Mouse (Mus musculus): Measurements from ENCODE around the gene Retreg3.
"Not testable (repeated sequence)": the region's sequence is repeated elsewhere in the genome, so short reads cannot be mapped to it uniquely, and the experiment has no call there.

Retreg3 gene

DNA sequence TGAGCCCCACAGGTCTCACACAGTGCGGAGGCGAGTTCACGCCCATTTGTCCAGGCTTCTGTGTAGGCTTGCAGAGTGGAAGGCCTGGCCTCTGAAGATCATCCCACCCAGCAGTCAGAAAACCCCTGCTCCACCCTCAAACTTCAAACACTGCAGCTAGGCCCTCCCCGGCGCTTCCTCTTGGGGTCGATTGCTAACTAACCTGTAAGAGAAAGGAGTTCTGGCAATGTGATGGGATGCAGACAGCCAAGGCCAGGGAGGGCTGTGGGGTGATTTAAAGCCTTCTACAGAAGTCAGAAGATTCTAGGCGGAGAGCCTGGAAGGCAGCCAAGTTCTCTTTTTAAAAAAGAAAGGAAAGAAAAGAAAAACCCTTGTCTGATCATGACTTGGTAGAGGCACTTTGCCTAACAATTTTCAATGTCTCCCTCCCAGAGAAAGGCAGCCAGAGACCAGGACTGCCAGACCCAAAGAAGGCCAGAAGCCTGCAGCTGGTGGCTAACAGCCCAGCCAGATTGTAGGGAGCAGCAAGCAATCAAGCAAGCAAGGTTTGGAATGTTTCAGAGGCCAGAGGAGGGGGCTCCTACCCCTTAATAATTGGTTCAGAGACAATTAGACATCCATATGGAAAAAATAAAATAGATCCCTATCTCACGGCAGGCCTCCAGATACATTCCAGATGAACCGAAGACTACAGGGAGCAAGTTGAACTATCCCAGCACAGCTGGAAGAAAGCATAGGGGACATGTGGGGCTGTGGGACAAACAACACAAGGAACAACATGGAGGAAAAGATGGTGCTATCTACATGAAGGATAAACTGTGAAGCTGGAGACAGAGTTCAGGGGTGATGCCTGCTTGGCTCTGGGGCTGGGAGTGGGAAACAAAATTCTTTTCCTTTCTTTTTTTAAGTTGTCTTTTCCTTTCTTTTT is 29.7 kb upstream of the Retreg3 start:
- DNase-seq (ENCODE audit: extremely low spot score, low spot score), result no peak

DNA sequence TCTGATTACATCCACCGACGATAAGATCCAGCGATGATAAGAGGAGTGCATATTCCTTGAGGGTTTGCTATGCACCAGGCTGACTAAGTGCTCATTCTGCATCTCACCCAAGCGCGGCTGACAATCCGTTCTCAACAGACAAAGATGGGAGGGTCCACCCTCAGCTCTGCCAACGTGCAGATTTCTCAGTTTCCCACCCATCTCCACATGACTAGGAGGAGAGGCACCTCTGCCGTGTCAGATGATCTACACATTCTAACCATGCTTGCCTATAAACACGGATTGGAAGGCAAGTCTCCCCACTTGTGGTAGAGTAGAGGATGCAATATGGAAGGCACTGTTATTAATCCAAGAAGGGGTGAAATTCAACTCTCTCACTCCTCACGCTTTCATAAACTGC is 29.1 kb upstream of the Retreg3 start:
- DNase-seq (ENCODE audit: extremely low spot score, low spot score), result no peak

DNA sequence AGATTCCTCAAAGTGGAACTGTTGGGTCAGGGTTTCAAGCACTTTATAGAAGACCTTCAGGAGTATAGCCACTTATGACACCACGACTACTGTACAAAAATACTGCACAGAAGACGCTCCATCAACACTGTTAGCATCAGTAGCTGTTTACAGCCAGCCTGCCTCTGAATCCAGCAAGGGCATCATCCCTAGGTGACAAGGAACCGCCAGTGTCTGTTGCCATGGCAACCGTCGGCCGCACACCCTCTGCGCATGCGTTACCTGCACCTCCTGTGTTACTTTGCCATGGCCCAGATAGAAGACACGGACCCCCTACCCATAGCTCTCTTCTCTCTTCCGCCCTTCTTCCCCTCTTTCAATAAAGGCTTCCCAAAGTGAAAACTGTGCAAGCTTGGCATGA is 26.7 kb upstream of the Retreg3 start:
- no peak for DNase-seq (ENCODE audit: extremely low spot score, low spot score)

DNA sequence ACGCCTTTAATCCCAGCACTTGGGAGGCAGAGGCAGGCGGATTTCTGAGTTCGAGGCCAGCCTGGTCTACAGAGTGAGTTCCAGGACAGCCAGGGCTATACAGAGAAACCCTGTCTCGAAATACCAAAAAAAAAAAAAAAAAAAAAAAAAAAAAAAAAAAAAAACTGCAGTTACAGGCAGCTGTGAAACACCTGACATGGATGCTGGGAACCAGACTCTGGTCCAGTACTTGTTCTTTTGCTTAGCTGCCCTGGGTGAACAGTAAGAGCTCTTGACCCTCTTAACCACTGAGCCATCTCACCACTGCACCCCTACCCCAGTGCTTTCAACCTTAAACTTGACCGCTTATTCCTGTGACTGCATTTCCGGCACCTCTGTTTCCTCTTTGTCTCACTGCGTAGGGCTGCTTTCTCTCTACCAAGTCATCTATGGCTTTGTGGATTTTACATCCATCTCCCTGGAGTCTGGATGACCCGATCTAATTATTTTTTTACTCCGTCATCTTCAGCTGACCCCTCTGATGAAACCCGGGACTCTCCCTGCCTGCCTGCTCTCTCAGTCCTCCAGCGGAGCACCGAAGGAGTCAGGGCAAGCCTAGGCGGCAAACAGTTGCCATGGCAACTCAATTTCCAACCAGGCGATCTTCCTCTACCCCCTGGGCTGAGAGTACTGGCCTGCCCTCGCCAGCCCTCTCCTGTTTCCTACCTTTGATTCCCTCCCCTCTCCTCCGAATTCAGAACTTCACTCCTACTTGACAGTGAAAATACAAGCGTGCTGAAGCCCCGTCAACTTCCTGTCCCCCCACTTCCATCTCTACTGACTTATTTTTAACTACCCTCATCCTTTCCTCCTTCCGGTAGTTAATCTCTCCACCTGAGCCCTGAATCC is 23.9 kb upstream of the Retreg3 start:
- DNase-seq (ENCODE audit: extremely low spot score, low spot score), result peak; percentile 64

DNA sequence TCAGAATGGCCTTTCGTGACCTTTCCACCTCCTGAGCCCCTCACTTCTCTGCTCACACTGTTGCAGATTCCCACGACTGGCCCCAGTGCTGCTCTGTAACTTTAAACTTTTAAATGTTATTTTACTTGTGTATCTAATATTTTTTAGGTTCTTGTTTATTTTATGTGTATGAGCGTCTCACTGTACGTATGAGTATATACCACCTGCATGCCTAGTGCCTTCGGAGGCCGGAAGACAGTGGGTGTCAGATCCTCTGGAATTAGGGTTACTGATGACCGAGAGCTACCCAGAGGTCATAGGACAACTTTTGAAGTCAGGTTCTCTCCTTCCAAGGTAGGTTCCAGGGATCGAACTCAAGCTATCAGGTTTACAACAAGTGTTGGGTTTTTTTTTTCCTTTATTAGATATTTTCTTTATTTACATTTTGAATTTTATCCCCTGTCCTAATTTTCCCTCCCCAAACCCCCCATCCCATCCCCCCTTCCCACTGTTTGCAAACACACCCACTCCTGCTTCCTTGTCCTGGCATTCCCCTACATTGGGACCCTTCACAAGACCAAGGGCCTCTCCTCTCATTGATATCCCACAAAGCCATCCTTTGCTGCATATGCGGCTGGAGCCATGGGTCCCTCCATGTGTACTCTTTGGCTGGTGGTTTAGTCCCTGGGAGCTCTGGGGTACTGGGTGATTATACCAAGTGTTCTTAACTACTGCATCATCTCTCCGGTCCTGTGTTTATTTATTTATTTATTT is 22.7 kb upstream of the Retreg3 start:
- DNase-seq (ENCODE audit: extremely low spot score, low spot score), result no peak

DNA sequence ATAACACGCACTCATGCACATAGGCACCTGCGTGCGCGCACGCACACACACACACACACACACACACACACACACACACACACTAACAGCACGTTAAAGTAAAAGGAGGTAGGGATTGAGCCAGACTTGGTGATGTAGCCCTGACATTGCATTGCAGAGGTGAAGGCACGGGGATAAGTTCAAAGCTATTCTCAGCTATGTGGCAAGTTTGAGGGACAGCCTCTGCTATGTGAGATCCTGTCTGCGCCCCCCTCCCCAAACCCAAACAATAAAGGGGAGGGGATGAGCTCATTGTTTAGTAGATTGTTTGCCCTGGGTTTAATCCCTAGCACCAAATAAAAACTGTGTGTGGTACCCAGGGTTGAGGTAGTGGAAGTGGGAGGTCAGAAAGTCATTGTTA is 21.4 kb upstream of the Retreg3 start:
- no peak for DNase-seq (ENCODE audit: extremely low spot score, low spot score)

DNA sequence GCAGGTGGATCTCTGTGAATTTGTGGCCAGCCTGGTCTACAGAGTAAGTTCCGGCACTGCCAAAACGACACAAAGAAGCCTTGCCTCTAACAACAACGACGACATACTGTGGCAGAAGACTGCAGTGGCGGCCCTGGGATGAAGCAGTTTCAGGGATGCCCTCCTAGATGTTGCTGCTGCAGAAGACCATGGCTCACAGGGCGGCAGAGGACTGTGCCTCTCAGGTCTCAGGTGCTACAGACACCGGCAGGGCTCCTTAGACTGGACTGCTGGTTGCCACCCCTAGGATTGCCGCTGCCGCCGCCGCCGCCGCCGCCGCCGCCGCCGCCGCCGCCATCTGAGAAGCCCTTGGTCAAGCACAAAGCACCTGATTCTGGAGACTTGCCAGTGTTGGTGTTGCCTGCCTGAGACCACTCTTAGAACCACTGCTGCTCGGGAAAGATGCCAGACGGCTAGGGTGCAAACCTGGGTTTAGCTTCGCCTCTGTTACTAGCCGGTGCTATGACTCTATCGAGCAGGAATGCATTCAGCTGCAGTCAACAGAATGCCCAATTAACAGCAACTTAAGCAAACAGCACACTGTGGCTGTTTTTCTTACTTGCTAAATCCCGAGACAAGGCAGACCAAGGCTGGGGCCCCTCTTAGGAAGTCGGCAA is 20.6 kb upstream of the Retreg3 start:
- no peak for DNase-seq (ENCODE audit: extremely low spot score, low spot score)

DNA sequence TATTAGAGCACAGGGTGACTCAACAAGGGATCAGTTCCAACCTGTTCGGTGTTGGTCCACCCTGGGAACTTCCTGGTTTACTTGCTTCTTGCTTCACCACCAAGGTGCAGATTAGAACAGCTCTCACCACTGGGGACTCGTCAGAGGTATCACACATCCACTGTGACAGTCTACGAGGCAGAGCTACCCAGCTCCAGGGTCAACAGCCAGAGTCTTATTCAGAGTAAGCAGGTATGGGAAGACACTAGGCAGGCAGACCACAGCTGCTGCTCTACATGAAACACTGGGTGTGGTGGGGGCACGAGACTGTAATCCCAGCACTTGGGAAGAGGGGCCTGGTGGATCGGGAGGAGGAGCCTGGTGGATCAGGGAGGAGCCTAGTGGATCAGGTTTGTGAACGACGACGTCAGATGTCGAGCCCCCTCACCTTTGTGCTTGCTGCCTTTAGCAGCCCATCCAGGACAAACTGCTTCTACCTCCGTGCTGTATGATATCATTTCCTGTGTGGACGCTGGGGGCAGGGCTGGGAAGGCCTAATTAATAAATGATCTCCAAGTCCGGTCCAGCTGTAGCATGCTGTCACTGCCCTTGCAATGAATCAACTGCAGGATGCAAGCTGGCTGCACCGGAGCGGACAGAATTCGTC is 19.0 kb upstream of the Retreg3 start:
- DNase-seq (ENCODE audit: extremely low spot score, low spot score), result peak; percentile 61

DNA sequence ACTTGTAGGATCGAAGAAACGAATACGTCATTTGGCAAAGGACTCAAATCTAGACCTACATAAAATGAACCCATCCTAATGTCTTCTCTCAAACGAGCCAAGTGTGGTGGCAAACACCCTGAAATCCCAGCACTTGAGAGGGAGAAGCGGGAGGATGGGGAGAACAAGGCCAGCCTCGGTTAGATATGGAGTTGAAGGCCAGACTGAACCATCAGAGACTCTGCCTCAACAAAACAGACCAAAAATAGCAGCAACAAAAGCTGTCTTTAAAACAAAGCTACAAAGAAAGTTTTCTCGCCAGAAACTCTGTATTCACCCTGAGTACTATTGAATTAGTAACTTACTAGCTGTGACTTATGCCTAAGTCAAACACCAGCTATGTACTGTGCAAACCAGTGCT is 17.3 kb upstream of the Retreg3 start:
- DNase-seq (ENCODE audit: extremely low spot score, low spot score), result no peak

DNA sequence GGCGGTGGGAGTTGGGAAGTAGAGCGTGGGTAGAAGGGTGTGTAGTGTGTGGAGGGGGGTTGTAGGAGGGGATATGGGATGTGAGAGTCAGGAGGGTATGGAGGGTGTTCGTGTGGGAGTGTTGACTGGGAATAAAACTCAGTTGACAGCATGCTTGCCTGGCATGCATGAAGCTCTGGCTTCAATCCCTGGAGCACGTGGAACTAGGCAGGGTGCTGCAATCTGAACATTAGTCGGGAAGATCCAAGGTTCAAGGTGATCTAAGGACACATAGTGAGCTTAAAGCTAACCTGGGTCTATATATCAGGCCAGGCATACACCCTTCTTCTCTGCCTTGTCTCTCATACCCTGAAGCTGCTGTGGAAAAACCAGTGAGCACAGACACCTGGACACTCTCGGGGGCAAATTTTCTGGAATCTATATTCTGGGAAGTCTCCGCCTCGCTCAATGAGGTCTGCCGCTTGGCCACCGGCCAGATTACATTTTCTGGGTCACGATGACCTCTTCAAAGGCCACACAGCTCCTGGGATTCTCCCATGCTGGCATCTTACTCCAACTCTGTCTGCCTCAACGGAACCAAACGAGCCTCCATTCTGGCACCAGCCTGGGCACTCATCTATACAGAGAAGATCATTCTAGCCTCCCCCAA is 14.6 kb upstream of the Retreg3 start:
- DNase-seq (ENCODE audit: extremely low spot score, low spot score), result no peak

DNA sequence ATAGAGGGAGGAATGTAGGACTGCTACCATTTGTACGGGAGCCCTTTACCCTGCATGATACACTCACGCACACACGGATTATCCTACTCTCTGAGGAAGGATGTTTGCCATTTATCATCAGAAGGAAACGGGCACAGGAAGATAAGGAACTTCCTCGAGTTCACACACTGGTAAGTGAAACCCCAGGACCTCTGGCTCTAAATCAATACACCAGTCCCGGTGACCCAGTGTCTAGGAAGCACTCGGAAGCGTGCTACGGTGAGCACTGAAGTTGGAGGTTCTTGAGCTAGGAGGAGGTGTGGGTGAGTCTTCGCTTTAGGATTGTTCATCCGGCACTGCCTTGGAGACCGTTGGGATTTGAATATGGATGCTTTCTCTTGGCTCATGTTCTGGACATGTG is 13.3 kb upstream of the Retreg3 start:
- DNase-seq (ENCODE audit: extremely low spot score, low spot score), result no peak

DNA sequence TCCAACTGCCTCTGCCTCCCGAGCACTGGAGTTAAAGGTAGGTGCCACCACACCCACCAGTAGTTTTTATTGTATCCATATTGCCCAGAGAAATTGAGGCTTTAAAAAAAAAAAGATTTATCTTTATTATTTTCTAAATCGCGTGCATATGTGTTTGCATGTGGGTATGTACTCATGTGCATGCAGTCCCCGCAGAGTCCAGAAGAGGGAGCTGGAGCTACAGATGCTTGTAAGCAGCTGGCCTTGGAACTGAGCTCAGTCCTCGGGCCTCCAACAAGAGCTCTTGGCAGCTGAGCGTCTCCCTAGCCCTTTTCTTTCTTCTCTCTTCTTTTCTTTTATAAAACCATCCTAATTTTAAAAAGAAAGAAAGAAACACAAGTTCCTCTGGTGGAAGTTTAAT is 12.0 kb upstream of the Retreg3 start:
- no peak for DNase-seq (ENCODE audit: extremely low spot score, low spot score)

DNA sequence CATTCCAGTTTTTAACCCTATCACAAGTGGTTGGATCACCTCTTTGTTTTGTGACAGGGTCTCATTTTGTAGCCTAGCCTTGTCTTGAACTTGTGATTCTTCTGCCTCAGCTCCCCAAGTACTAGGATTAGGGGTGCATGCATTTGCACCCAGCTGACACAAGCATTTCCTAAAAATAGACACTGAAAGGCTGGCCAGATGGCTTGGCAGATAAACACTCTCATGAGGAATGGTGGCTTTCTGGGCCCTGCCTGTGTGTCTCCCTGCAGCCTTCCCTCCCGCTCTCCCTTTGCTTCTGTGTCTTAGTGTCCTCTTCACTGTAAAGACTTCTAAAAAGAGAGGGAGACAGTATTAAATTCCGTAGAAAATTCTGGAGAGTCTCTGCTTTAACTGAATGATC is 11.5 kb upstream of the Retreg3 start:
- no peak for DNase-seq (ENCODE audit: extremely low spot score, low spot score)

DNA sequence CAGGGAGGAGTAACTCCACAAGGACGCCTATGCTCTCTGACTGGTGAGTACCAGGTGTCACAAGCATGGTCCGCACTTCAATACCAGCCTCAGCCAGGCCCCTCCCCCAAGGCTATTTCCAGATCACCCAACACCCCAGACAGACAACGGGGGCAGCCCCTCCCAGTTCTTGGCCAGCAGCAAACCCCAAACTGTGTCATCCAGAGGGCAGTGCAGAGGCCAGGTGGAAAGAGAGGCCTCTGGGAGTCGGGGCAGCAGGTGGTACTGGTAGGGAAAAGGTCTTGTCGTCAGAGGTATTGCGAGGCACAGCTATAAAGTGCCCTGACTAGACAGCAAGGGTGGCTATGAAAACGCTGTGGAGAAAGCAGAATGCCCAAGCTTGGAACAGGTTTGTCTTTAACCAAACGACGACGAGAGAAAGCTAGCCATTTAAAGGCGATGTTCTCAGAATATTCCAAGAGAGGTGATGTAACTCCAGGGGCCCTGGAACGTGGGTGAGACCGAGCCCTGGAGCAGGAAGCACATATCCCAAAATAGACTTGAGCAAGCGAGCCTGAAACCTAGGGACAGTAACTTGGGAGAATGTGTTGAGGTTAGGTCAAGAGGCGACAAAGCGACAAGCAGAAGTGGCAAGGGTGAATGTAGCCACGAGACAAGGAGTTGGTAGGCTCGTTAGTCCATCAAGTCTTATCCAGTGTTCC is 10.5 kb upstream of the Retreg3 start:
- no peak for DNase-seq (ENCODE audit: extremely low spot score, low spot score)

DNA sequence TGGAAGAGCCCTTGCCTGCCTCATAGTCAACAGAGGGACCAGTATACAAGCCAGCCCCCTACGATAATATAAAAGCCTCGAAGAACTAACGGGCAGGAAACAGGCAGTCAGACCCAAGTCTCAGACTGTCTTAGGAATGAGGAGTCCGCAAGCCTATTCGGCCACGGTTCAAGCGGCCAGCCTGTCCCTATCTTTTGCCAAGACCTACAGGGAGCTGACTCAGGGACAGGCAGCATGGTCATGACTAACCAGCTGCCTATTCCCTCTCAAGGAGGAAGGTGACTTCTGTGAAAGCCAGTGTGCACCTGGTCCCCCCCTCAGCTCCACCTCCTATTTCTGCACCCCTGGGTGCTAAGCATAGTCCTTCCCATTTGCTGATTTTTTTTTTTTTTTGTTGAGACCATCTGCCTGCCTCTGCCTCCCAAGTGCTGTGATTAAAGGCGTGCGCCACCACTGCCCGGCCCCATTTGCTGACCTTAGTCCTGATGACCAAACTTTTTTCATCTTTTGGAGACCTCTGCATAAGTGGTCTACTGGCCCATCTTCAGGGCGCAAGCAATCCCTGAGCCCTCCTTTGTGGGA is 9.4 kb upstream of the Retreg3 start:
- no peak for DNase-seq (ENCODE audit: extremely low spot score, low spot score)

DNA sequence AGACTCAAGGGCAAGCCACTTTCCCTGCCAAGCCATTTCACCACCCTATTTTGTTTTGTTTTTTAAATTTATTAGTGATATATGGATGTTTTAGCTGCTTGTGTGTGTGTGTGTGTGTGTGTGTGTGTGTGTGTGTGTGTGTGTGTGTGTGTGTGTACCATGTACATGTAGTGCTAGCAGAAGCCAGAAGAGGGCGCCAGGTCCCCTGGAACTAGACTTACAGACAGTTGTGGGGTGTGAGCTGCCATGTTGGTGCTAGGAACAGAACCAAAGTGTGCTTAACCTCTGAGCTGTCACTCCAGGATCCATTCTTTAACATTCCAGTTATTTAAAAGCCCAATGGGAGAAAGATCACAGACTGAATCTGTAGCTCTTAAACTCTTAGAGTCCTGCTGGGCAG is 7.4 kb upstream of the Retreg3 start:
- DNase-seq (ENCODE audit: extremely low spot score, low spot score), result no peak

DNA sequence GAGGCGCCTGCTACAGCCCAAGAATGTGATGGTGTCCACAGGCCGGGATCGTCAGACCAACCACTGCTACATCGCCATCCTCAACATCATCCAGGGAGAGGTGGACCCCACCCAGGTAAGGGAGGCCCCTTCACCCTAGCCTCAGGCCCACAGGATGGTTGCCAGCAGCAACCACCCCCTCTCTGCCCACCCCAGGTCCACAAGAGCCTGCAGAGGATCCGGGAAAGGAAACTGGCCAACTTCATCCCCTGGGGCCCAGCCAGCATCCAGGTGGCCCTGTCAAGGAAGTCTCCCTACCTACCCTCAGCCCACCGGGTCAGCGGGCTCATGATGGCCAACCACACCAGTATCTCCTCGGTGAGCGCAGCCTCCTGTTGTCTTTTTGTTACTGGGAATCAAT is 5.3 kb upstream of the Retreg3 start:
- not testable (repeated sequence) for DNase-seq (ENCODE audit: extremely low spot score, low spot score)

DNA sequence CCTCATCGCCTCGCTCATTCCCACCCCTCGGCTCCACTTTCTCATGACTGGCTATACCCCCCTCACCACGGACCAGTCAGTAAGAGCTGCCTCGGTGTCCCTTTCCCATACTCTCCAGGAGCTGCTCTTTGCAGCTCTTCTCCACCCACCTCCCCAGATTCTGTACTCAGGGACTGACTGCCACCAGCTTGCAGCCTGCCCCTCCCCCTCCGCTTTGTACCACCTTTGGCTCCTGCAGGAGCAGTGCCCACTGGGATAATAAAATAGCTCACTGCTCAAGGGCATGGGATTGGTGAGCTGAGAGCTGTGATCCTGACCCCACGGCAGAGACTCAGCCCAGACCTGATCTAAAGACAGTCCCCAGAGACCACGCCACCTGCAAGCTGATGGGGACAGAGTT is 4.8 kb upstream of the Retreg3 start:
- not testable (repeated sequence) for DNase-seq (ENCODE audit: extremely low spot score, low spot score)

DNA sequence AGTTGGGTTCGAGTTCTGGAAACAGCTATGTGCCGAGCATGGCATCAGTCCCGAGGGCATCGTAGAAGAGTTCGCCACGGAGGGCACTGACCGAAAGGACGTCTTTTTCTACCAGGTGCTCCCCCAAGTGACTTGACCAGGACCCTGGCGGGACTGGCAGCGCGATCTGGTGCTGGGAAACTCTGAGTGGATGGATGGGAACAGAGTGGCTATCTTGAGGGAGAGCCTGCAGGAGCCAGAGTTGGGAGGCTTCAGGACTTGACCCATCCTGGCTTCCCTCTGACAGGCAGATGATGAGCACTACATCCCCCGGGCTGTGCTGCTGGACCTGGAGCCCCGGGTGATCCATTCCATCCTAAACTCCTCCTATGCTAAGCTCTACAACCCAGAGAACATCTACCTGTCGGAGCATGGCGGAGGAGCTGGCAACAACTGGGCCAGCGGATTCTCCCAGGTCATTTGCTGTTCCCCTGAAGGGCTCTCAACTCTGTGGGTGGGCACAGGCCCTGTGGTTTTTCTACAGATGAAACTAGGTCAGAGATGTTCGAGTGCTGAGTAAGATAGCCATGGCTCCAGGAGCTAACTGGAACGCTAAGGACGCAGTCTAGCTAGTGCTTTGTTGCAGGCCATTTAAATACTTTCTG is 974 bp upstream of the Retreg3 start:
- DNase-seq (ENCODE audit: extremely low spot score, low spot score), result no peak
